Mouse (Mus musculus) kidney, adult 9 months (tissue): ENCODE results near the gene Sntb2.
"Not testable (repeated sequence)": the region's sequence is repeated elsewhere in the genome, so short reads cannot be mapped to it uniquely, and the experiment has no call there.

Experiments used
- DNase-seq: peaks from one replicate; pipeline ENCODE4 v3.0.0; 2022

Gene Sntb2

GRCm38 (mm10) chr8:106974754-106975153 lies 39.2 kb downstream of the Sntb2 start:
- no peak for DNase-seq

GRCm38 (mm10) chr8:106975764-106976163 lies 40.2 kb downstream of the Sntb2 start:
- DNase-seq = no peak

- DNase-seq = peak; percentile 56
Observed at GRCm38 (mm10) chr8:106976436-106976835, 40.9 kb downstream of the Sntb2 start.

GRCm38 (mm10) chr8:106978755-106979251 lies 43.3 kb downstream of the Sntb2 start:
- DNase-seq = peak; percentile 78

- DNase-seq = no peak
Observed at GRCm38 (mm10) chr8:106985404-106985821, 49.9 kb downstream of the Sntb2 start.

- no peak for DNase-seq
Observed at GRCm38 (mm10) chr8:106985951-106986350, 50.4 kb downstream of the Sntb2 start.

GRCm38 (mm10) chr8:106987557-106987956 lies 52.0 kb downstream of the Sntb2 start:
- DNase-seq = no peak

GRCm38 (mm10) chr8:106991393-106991792 lies 55.8 kb downstream of the Sntb2 start:
- DNase-seq = no peak

- DNase-seq = not testable (repeated sequence)
Observed at GRCm38 (mm10) chr8:106996339-106996738, 60.8 kb downstream of the Sntb2 start.

- no peak for DNase-seq
Observed at GRCm38 (mm10) chr8:106997416-106997815, 61.9 kb downstream of the Sntb2 start.

- no peak for DNase-seq
Observed at GRCm38 (mm10) chr8:106999068-106999467, 63.5 kb downstream of the Sntb2 start.

- peak; percentile 91 for DNase-seq
Observed at GRCm38 (mm10) chr8:107002532-107002931, 67.0 kb downstream of the Sntb2 start.

- DNase-seq = no peak
Observed at GRCm38 (mm10) chr8:107007795-107008194, 72.2 kb downstream of the Sntb2 start.

GRCm38 (mm10) chr8:107012666-107013065 lies 77.1 kb downstream of the Sntb2 start:
- no peak for DNase-seq

GRCm38 (mm10) chr8:107014915-107015314 lies 79.4 kb downstream of the Sntb2 start:
- DNase-seq = no peak

- DNase-seq = no peak
Observed at GRCm38 (mm10) chr8:107023479-107023878, 87.9 kb downstream of the Sntb2 start.

GRCm38 (mm10) chr8:107029310-107029709 lies 93.8 kb downstream of the Sntb2 start:
- DNase-seq = no peak

GRCm38 (mm10) chr8:107030058-107030457 lies 94.5 kb downstream of the Sntb2 start:
- DNase-seq = no peak

GRCm38 (mm10) chr8:107030650-107031576 lies 95.4 kb downstream of the Sntb2 start, which contains the start of gene Vps4a:
TSS of gene Vps4a (plus strand) at chr8:107031222.
- peak; percentile 99 for DNase-seq

- no peak for DNase-seq
Observed at GRCm38 (mm10) chr8:107031577-107032090, 96.1 kb downstream of the Sntb2 start.

GRCm38 (mm10) chr8:107033609-107034008 lies 98.1 kb downstream of the Sntb2 start:
- DNase-seq = not testable (repeated sequence)

- DNase-seq = no peak
Observed at GRCm38 (mm10) chr8:107035641-107036040, 100.1 kb downstream of the Sntb2 start.

GRCm38 (mm10) chr8:107036626-107037025 lies 101.1 kb downstream of the Sntb2 start:
- peak; percentile 58 for DNase-seq

GRCm38 (mm10) chr8:107040632-107041031 lies 105.1 kb downstream of the Sntb2 start:
- DNase-seq = no peak
